Mouse (Mus musculus) liver, embryonic 11.5 days (tissue): Measurements from ENCODE around the gene Dnttip1. TPM values are rescaled to one million over a fixed set of nuclear protein-coding genes. Genes with fewer than 3 reads are reported as not detected.

Experiments used
- ATAC-seq: fragments of 200-750 bp; cut with Nextera tagmentation; replicated peaks from 2 replicates; pipeline ENCODE4 v1.8.0; 2017; ENCODE audit warnings: moderate number of reproducible peaks, mild to moderate bottlenecking, moderate TSS enrichment, moderate library complexity; ENCODE audit not compliant: low FRiP score
- DNase-seq: peaks from one replicate; pipeline ENCODE4 v3.0.0-alpha.2; 2017; ENCODE audit warnings: low spot score
- H3K27ac ChIP-seq: fragments of 300-500 bp; sonication (generic); 2 replicates; pipeline ENCODE4 v1.5.1; 2014; ENCODE audit warnings: mild to moderate bottlenecking, low read depth, low read length, control low read depth
- H3K27me3 ChIP-seq: fragments of 300-500 bp; sonication (generic); replicated peaks from 2 replicates; pipeline ENCODE4 v1.6.1; 2014; ENCODE audit warnings: low read length, mixed read lengths; ENCODE audit not compliant: control insufficient read depth, insufficient read depth
- H3K36me3 ChIP-seq: fragments of 300-500 bp; sonication (generic); 2 replicates; pipeline ENCODE4 v1.6.1; 2014; ENCODE audit warnings: mild to moderate bottlenecking, low read length, moderate library complexity, mixed read lengths; ENCODE audit not compliant: control insufficient read depth, insufficient read depth
- H3K4me1 ChIP-seq: fragments of 300-500 bp; sonication (generic); replicated peaks from 2 replicates; pipeline ENCODE4 v1.6.1; 2014; ENCODE audit warnings: low read length, mixed read lengths; ENCODE audit not compliant: control insufficient read depth, insufficient read depth
- H3K4me2 ChIP-seq: fragments of 300-500 bp; sonication (generic); 2 replicates; pipeline ENCODE4 v1.6.1; 2014; ENCODE audit warnings: mild to moderate bottlenecking, control low read depth, moderate library complexity
- H3K4me3 ChIP-seq: fragments of 300-500 bp; sonication (generic); 2 replicates; pipeline ENCODE4 v1.5.1; 2014; ENCODE audit warnings: low read depth, low read length, control low read depth
- H3K9ac ChIP-seq: fragments of 300-500 bp; sonication (generic); 2 replicates; pipeline ENCODE4 v1.6.1; 2014; ENCODE audit warnings: low read depth, low read length, control low read depth
- H3K9me3 ChIP-seq: fragments of 300-500 bp; sonication (generic); 2 replicates; pipeline ENCODE4 v1.6.1; 2016; ENCODE audit warnings: low read length, inconsistent platforms, mixed read lengths; ENCODE audit not compliant: control insufficient read depth
- WGBS: fragments of 180-500 bp; shearing (Covaris S2); extraction: QIAGEN DNeasy Blood & Tissue Kit; methylation state at CpG from one replicate; pipeline ENCODE4 v1.1.7; 2014; 5-methylcytosine and 5-hydroxymethylcytosine counted together
- polyA plus RNA-seq: library from polyadenylated mRNA; unstranded; fragments of >200 nt; fragmentation: Nextera tagmentation; extraction: Ambion mirVana; gene quantifications from 2 replicates; pipeline ENCODE4 v1.2.1, GENCODE M21; 2014

Dnttip1 gene
- polyA plus RNA-seq, 1 experiment from 2014 or later = 50.3 TPM

- H3K4me1 ChIP-seq = peaks cover 7% of the 10 kb centered on the region; the same call in 1 of the 2 replicates
Measured at GRCm38 (mm10) chr2:164744987-164745386, 796 bp upstream of the Dnttip1 start.

GRCm38 (mm10) chr2:164746693-164747092 lies 910 bp downstream of the Dnttip1 start:
- H3K4me1 ChIP-seq = peaks cover 7% of the 10 kb centered on the region; the same call in 1 of the 2 replicates
- peak overlapping the region; percentile 87 for H3K4me3 ChIP-seq
- ATAC-seq (no peak; the same call in 1 of the 2 replicates), DNase-seq (no peak)
- H3K9ac ChIP-seq = peak overlapping the region; percentile 83
- H3K4me2 ChIP-seq = peak overlapping the region; percentile 88
- H3K36me3 ChIP-seq = peaks cover 12% of the 10 kb centered on the region
- no peaks in the 10 kb centered on the region for H3K27me3 ChIP-seq
- no peak overlapping the region for H3K27ac ChIP-seq
- 40% methylated on average over 8 of the region's 8 CpGs for WGBS
- no peaks in the 10 kb centered on the region for H3K9me3 ChIP-seq

More at GRCm38 (mm10) chr2:164744987-164745386, 796 bp upstream of the Dnttip1 start:
- ATAC-seq = no peak
- Histone ChIP-seq H3K4me3 (peak overlapping the region; percentile 87), H3K36me3 (peaks cover 7% of the 10 kb centered on the region), H3K27me3 (no peaks in the 10 kb centered on the region), H3K27ac (no peak overlapping the region), H3K4me2 (peak overlapping the region; percentile 88), H3K9me3 (no peaks in the 10 kb centered on the region), H3K9ac (peak overlapping the region; percentile 83; the same call in 1 of the 2 replicates)
- no peak for DNase-seq
- 59% methylated on average over 13 of the region's 13 CpGs for WGBS

- no peaks in the 10 kb centered on the region for H3K9me3 ChIP-seq
- ATAC-seq = no peak
- WGBS = 73% methylated on average over 4 of the region's 4 CpGs
- H3K36me3 ChIP-seq = peaks cover 17% of the 10 kb centered on the region
- no peak for DNase-seq
- no peak overlapping the region for H3K4me3 ChIP-seq
- H3K4me2 ChIP-seq = no peak overlapping the region
- H3K27me3 ChIP-seq = no peaks in the 10 kb centered on the region
- no peak overlapping the region for H3K27ac ChIP-seq
- peaks cover 7% of the 10 kb centered on the region; the same call in 1 of the 2 replicates for H3K4me1 ChIP-seq
- no peak overlapping the region for H3K9ac ChIP-seq
Measured at GRCm38 (mm10) chr2:164748191-164748590, 2.4 kb downstream of the Dnttip1 start.

- DNase-seq (no peak), ATAC-seq (no peak)
- 89% methylated on average over 6 of the region's 6 CpGs for WGBS
- no peak overlapping the region for H3K4me2 ChIP-seq
- peaks cover 17% of the 10 kb centered on the region for H3K36me3 ChIP-seq
- H3K4me3 ChIP-seq = no peak overlapping the region
- H3K9me3 ChIP-seq = no peaks in the 10 kb centered on the region
- H3K4me1 ChIP-seq = peaks cover 7% of the 10 kb centered on the region; the same call in 1 of the 2 replicates
- no peak overlapping the region for H3K27ac ChIP-seq
- no peak overlapping the region for H3K9ac ChIP-seq
- no peaks in the 10 kb centered on the region for H3K27me3 ChIP-seq
Measured at GRCm38 (mm10) chr2:164748991-164749390, 3.2 kb downstream of the Dnttip1 start.

- WGBS = 92% methylated on average over 2 of the region's 2 CpGs
- ATAC-seq = no peak
- no peak overlapping the region for H3K4me2 ChIP-seq
Measured at GRCm38 (mm10) chr2:164752454-164752853, 6.7 kb downstream of the Dnttip1 start.

GRCm38 (mm10) chr2:164754105-164754504 lies 8.3 kb downstream of the Dnttip1 start:
- Histone ChIP-seq H3K9me3 (no peaks in the 10 kb centered on the region), H3K4me2 (no peak overlapping the region), H3K4me1 (peaks cover 5% of the 10 kb centered on the region), H3K4me3 (no peak overlapping the region), H3K36me3 (peaks cover 46% of the 10 kb centered on the region), H3K9ac (no peak overlapping the region), H3K27me3 (no peaks in the 10 kb centered on the region), H3K27ac (no peak overlapping the region)
- WGBS = 74% methylated on average over 11 of the region's 11 CpGs
- no peak for DNase-seq
- ATAC-seq = no peak

More at GRCm38 (mm10) chr2:164752454-164752853, 6.7 kb downstream of the Dnttip1 start:
- Histone ChIP-seq H3K36me3 (peaks cover 48% of the 10 kb centered on the region), H3K9me3 (no peaks in the 10 kb centered on the region), H3K27me3 (no peaks in the 10 kb centered on the region), H3K27ac (no peak overlapping the region), H3K4me1 (no peaks in the 10 kb centered on the region; the same call in 1 of the 2 replicates), H3K9ac (no peak overlapping the region), H3K4me3 (no peak overlapping the region)
- DNase-seq = no peak

- Histone ChIP-seq H3K27me3 (no peaks in the 10 kb centered on the region), H3K4me1 (peaks cover 12% of the 10 kb centered on the region), H3K4me3 (no peak overlapping the region), H3K27ac (no peak overlapping the region), H3K4me2 (no peak overlapping the region), H3K9me3 (no peaks in the 10 kb centered on the region), H3K36me3 (peaks cover 49% of the 10 kb centered on the region), H3K9ac (no peak overlapping the region)
- DNase-seq (no peak), ATAC-seq (no peak)
- 89% methylated on average over 2 of the region's 2 CpGs for WGBS
Measured at GRCm38 (mm10) chr2:164754800-164755199, 9.0 kb downstream of the Dnttip1 start.

- H3K4me2 ChIP-seq = no peak overlapping the region
- peaks cover 56% of the 10 kb centered on the region for H3K36me3 ChIP-seq
- peak overlapping the region; percentile 30; the same call in 1 of the 2 replicates for H3K27ac ChIP-seq
Measured at GRCm38 (mm10) chr2:164757841-164758240, 12.1 kb downstream of the Dnttip1 start.

GRCm38 (mm10) chr2:164758692-164759091 lies 12.9 kb downstream of the Dnttip1 start:
- Histone ChIP-seq H3K4me1 (peaks cover 34% of the 10 kb centered on the region), H3K36me3 (peaks cover 62% of the 10 kb centered on the region), H3K27ac (peak overlapping the region; percentile 30; the same call in 1 of the 2 replicates), H3K27me3 (no peaks in the 10 kb centered on the region), H3K9me3 (no peaks in the 10 kb centered on the region), H3K9ac (0 out of 2 replicates have a peak overlapping the region, but pooled peaks have one; percentile 10), H3K4me3 (no peak overlapping the region), H3K4me2 (no peak overlapping the region)
- peak; percentile 62 for ATAC-seq
- WGBS = 62% methylated on average over 1 of the region's 1 CpGs
- DNase-seq = no peak

More at GRCm38 (mm10) chr2:164757841-164758240, 12.1 kb downstream of the Dnttip1 start:
- Histone ChIP-seq H3K9me3 (no peaks in the 10 kb centered on the region), H3K4me1 (peaks cover 34% of the 10 kb centered on the region), H3K4me3 (no peak overlapping the region), H3K27me3 (no peaks in the 10 kb centered on the region), H3K9ac (no peak overlapping the region)
- 94% methylated on average over 11 of the region's 11 CpGs for WGBS
- DNase-seq (no peak), ATAC-seq (no peak)
